Mouse (Mus musculus) cerebral cortex, adult 2 months (tissue): ENCODE data around the gene Bag6.

ENCODE experiments used
- WGBS: fragments of 180-500 bp; shearing (Covaris S2); methylation state at CpG from one replicate; pipeline ENCODE4 v1.1.7; 2018; 5-methylcytosine and 5-hydroxymethylcytosine counted together

Bag6 gene

GRCm38 (mm10) chr17:35134801-35135590 is at the start of gene Bag6:
Gene Bag6 (plus strand): TSS chr17:35135178.
- under 1% methylated on average over 65 of the region's 66 CpGs for WGBS

- whole genome bisulfite sequencing = 81% methylated on average over 7 of the region's 7 CpGs
Measured at GRCm38 (mm10) chr17:35085208-35085865, 49.6 kb upstream of the Bag6 start, which contains the start of gene Ly6g6f. Gene Ly6g6f (minus strand): TSS chr17:35085610.

GRCm38 (mm10) chr17:35088151-35088550 is 46.8 kb upstream of the Bag6 start:
- 36% methylated on average over 2 of the region's 2 CpGs for WGBS

DNA sequence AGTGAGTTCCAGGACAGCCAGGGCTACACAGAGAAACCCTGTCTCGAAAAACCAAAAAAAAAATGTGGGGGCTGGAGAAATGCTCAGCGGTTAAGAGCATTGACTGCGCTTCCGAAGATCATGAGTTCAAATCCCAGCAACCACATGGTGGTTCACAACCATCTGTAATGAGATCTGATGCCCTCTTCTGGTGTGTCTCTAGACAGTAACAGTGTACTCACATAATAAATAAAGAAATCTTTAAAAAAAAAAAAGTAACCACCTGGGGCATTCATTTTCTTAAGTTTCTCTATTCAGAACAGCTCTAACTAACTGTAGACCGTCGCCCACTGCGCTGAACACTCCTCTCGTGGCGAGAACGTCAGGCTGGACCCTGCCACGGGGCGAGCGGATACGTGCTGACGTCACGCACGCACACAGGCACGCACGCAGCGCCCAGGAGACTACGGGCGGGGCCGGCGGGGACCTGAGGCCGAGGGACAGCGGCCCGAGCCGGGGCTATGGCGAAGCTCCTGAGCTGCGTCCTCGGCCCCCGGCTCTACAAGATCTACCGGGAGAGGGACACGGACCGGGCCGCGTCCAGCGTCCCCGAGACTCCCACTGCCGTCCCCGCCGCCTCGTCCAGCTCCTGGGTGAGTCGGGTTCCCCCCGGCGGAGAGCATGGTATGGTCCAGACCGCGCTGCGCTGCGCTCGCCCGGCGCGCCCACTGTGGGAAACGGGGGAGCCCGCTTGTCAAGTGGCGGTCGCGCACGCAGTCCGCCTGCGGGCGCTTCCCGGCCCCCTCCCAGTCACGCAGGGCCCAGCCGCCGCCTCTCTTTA is 45.9 kb upstream of the Bag6 start, which contains the start of gene Abhd16a:
Gene Abhd16a (plus strand): TSS at position 439 of the 820 bp plus-strand sequence.
- WGBS = 3% methylated on average over 67 of the region's 67 CpGs

DNA sequence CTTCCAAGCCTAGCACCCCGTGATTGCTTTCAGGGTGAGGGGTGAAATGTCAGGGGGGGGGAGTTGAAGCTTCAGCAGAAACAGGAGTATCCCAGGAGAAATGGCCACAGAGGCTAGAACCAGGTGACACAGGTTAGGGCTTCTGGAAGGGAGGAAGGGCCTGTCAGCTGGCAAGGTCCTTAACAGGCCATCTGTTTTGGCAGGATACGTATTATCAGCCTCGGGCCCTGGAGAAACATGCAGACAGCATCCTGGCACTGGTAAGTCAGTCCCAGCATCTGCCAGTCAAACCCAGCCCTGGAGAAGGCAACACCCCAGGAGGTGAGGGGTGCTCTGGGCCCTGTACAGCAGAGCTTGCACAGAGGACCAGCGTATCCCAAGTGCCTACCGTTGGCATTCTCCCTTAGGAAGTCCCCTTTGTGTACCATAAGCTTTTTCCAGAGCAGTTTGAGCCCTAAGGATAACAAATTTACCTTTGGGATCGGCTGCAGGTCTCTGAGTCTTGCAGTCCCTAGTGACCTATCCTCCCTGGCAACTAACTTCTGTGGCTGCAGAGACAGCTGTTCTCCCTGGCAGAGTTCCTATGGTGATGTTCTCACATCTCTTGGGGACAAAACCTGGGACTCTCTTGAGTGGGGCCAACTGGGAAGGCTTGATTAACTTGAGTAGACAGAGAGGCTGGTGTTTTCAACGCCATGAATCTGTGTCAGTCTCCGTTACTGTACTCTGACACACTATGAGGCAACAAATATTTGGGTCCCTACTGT is 44.6 kb upstream of the Bag6 start:
- WGBS = 30% methylated on average over 8 of the region's 8 CpGs

DNA sequence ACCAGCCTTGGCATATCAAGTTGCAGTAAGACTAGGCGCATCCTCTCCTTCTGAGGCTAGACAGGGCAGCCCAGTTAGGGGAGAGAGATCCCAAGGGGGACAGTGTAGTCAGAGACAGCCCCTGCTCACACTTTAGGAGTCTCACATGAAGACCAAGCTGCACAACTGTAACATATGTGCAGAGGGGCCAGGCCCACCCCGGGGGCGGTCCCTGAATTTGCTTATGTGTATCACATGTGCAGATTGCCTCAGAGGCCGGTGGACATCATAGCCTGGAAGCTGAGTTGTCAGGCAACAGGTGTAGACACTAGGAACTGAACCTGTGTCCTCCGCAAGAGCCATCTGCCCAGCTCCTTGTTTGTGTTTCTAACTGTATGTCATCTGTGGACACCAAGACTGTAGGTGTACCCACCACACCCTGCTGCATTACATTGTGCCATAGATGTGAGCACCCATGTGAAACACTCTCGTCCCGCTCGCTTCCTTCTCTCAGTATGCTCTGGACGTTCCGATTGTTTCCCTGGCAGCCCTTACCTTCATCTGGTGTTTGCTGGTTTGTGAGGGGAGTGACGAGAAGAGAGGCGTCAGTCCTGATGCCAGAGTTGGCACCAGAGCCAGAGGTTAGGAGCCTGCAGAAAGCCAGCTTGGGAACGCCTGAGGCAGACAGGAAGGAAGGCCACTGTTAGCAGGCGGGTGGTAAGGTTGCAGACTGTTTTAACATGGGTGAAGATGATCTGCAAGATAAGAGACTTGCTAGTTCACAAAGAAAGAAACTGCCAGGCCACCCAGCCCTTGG is 42.4 kb upstream of the Bag6 start:
- WGBS = 74% methylated on average over 14 of the region's 14 CpGs

GRCm38 (mm10) chr17:35094475-35095365 is 40.3 kb upstream of the Bag6 start:
- WGBS = 55% methylated on average over 15 of the region's 15 CpGs

DNA sequence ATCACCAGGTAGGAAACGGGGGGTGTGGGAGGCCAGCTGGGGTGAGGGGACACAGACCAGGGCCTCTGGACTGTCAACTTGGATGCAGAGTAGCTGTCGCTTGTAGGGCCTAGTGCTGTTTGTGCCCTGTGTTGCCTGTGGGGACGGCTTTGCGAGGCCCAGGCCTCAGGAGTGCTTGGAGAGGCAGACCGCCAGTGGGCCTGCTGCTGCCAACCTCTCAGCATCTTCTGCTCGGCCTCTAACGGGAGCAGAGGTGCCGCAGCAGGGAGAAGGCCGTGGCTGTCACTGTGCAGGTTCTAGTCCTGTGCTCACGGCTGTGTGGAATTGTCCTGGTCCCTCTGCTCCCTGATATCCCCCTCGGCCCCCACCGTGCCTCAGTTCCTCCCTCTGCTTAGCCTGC is 38.4 kb upstream of the Bag6 start:
- WGBS = 89% methylated on average over 12 of the region's 12 CpGs

- WGBS = 53% methylated on average over 12 of the region's 12 CpGs
Measured at GRCm38 (mm10) chr17:35097164-35097655, 37.8 kb upstream of the Bag6 start.

GRCm38 (mm10) chr17:35100196-35100765 is 34.7 kb upstream of the Bag6 start:
- 70% methylated on average over 10 of the region's 10 CpGs for WGBS

DNA sequence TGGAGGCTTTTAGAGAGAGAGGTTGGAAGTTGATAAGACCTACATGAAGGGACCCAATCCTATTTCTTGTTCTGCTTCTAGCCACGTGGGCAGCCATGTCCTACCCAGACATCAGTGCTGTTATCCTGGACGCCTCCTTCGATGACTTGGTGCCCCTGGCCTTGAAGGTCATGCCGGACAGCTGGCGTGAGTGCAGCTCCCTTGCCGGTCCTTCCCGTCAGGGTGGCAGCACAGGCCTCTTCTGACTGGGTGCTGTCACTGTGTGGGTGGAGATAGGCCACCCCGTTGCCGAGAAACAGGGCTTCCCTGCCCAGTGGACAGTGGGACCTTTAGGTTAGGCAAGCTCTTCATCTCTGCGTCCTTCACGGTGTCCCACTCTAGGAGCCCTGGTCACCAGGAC is 33.8 kb upstream of the Bag6 start:
- 86% methylated on average over 11 of the region's 11 CpGs for WGBS

DNA sequence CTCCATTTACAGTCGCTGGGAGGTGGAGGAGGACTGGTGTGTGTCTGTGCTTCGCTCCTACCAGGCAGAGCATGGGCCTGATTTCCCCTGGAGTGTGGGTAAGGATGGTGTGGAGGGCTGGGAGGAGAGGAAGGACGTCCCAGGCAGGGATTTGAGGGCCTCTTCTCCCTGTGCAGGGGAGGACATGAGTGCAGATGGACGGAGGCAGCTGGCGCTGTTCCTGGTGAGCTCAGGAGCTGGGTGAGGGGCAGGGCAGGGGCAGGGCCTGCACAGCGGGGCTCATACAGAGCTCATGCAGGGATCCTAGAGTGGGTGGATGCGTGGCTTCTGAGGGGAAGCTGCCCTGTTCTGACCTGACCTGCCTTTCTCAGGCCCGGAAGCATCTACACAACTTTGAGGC is 32.7 kb upstream of the Bag6 start:
- WGBS = 63% methylated on average over 8 of the region's 8 CpGs

DNA sequence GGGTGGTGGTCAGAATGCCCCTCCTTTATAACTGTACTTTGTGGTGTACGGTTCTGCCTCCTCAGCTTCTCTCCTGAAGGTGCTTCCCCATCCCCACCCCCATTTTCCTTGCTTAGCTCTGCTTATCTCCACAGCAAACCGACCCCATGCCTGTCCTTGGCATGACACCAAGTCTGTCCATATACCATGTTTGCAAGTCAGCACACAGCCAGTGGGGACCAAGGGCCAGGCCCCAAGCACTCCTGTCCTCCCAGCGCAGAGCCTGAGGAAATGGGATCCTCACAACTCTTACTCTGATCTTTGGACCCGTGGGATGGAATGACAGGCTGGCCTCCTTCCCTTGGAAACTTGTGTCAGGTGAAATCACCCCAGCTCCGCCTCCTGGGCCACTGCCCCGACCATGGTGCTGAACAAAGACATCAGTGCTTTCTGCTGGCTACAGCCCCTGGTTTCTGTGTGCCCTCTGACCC is 31.7 kb upstream of the Bag6 start:
- whole genome bisulfite sequencing = 70% methylated on average over 6 of the region's 6 CpGs

DNA sequence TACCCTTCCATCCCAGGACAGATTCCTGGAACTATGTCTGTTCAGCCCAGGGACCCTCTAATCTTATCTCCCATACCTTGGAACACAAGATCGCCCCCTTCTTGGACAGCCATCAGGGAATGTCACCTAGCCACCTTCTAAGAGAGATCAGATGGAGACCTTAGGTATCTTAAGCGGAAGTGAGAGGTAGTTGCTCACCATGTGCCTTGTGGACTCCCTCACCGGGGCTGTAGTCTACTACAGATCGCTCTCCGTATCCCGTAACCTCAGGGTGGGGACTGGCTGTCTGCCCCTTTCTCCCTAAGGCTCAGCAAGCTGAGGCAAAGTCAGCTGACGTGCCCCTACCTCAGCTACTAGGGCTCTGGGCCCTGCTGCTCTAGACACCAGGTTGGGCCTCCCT is 30.9 kb upstream of the Bag6 start:
- WGBS = 96% methylated on average over 7 of the region's 7 CpGs

- 76% methylated on average over 6 of the region's 6 CpGs for WGBS
Measured at GRCm38 (mm10) chr17:35104754-35105153, 30.2 kb upstream of the Bag6 start.

- WGBS = 29% methylated on average over 13 of the region's 13 CpGs
Measured at GRCm38 (mm10) chr17:35105740-35106389, 29.1 kb upstream of the Bag6 start.

DNA sequence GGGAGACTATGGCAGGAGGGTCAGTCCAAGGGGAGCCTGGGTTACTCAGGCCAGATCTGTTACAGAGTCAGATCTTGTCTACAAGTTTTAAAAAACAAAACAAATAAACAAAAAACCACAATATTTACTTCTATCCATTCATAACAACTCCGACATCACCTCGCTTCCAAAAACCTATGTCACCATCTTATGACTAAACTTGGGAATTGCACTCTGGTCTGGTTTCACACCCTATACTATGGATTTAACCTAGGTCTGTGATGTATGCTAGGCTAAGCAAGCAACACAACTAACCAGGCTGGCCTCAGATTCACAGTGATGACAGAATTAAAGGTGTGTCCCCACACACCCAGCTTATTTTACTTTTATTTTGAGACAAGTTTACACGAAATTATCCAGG is 28.5 kb upstream of the Bag6 start:
- WGBS = 56% methylated on average over 3 of the region's 3 CpGs

- 76% methylated on average over 6 of the region's 6 CpGs for WGBS
Measured at GRCm38 (mm10) chr17:35108097-35108496, 26.9 kb upstream of the Bag6 start, which contains the start of gene Ly6g5c. Gene Ly6g5c (plus strand): TSS chr17:35108279.
